Mouse (Mus musculus): ENCODE results near the gene Trim63. TPM values are rescaled to one million over a fixed set of nuclear protein-coding genes. Genes with fewer than 3 reads are reported as not detected.
"Not testable (repeated sequence)": the region's sequence is repeated elsewhere in the genome, so short reads cannot be mapped to it uniquely, and the experiment has no call there.

Trim63 gene
- polyA plus RNA-seq (2017; shearing (Covaris generic)) = not detected

DNA sequence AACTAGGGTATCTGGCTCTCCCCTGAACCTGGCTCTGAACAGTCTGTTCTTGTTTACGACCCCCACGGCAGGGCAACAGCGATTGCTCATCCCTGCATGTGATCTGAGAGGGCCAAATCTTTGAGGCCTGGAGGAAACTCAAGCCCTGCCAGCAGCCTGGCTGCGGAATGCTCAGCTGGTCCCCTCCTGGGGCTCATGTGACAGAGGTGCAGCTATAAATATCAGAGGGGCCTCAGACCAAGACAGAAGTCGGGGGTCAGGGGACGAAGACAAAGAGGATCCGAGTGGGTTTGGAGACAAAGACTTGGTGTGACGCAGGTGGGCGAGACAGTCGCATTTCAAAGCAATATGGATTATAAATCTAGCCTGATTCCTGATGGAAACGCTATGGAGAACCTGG lies at the start of gene Trim63:
Trim63 (plus strand) TSS at position 245 of the 400 bp plus-strand sequence.
- no peak for ATAC-seq

DNA sequence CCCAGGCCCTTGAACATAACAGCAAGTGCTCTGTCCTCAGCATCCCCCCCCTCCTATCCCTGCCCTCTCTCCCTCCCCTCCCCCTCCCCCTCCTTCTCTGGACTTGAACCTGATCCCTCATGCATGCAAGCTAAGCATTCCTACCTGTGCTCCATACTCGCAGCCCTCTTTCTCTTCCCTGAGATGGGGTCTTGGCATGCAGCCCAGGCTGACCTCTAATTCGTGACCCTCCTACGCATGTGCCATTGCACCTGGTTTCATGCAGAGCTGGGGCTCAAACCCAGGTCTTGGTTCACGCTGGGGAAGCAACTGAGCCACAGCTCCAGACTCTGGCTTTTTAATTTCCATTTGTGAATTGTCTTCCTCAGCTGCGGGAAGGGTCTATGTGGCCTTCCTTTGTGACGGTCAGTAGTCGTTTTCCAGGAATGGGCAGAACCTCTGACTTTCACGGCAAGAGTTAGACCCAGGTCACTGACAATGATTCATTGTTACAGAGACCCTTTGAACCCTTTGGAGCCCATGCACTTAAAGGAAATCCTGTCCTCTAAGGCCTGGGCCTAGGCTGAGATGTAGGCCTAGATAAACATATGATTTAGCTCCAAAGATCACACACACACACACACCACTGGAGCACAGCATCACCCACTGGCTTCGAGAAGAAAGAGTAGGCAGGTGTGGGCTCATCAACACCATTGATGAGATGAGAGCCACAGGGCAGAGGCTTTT lies 48.9 kb upstream of the Trim63 start:
- ATAC-seq = no peak

DNA sequence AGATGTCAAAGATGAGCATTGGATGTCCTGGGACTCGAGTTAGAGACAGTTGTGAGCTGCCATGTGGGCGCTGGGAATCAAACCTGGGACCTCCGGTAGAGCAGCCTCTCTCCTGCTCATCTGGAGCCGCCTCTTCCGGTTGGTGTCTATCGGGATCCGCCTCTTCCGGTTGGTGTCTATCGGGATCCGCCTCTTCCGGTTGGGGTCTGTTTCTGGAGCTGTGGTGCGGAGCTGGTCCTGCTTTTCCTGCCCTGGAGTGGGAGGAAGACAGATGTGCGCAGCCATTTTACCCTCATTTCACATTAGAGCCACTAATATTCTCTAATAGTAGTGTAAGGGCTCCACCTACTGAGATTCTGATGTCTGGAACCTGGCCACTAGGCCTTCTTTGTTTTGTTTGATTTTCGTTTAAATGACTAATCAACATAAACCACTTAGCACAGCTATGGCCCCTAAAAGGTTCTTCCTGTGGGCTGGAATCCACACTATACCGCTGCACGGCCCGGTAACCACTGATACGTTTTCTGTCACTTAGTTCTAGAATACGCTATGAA lies 46.7 kb upstream of the Trim63 start:
- ATAC-seq = no peak

- not testable (repeated sequence) for ATAC-seq
Measured at GRCm38 (mm10) chr4:134269622-134270021, 45.3 kb upstream of the Trim63 start.

- no peak for ATAC-seq
Measured at GRCm38 (mm10) chr4:134271979-134272378, 42.9 kb upstream of the Trim63 start.

- ATAC-seq = no peak
Measured at GRCm38 (mm10) chr4:134272731-134273416, 42.0 kb upstream of the Trim63 start.

- ATAC-seq = peak; percentile 98
Measured at GRCm38 (mm10) chr4:134273417-134274345, 41.2 kb upstream of the Trim63 start.

- ATAC-seq = no peak
Measured at GRCm38 (mm10) chr4:134284942-134285341, 30.0 kb upstream of the Trim63 start.

DNA sequence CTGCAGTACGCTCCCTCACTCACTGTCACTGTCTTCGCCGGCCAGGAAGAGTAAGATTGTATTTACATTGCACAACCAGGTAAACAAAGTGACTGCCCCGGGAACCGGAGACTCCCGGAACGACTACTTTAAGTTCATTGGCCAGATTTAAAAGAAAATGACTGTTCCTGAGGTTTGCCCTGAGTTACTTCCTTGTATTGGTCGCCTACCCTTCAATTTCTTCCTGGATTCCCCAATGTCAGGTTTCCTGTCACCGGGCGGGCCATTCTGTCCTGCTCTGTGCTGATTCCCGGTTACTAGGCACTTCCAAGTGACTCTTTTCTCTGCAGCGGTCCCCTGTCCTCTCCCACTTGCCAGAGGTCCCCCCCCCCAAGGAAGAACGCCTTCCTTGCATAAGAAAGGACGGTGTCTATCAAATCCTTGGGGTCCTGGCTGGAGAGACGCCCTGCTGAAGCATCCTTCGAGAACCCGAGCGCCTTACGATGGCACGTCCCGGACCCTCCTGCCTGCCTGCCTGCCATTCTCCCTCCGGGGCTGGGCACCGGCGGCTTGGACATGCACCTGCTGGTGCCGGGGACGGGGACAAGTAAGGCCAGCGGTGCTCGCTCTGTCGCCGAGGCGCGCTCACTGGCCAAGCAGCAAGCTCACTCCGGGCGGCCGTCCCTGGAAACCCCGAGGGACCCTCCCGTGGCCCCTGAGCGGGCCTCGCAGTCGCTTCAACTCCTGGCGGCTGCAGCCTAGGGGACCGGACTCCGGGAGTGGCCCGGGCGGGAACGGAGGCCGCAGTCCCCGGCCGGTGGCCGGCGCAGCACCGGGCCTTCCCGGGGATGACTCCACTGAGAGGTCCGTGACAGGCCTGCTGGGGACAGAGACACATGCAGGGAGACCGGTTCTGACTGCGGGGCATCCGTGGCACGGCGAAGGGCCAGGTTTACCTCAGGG lies 28.4 kb upstream of the Trim63 start:
- ATAC-seq = no peak

DNA sequence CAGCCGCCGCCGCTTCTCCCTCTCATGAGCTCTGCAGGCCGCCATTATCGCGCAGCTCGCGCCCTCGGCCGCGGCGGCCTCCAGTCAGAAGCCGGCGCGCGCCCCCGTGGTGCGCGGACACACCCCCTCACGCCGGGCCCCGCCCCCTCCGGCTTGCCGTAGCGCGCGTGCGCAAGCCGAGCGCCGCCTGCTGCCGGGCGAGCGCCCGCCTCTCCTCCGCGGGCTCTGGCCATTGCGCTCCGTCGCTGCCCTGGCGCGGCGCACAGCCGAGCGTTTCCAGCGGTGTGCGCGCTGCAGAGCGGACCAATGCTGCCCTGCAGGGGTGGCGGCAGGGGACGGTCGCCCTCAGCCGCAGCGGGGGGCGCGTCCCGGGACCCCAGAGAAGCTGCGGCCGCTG lies 27.8 kb upstream of the Trim63 start:
- ATAC-seq = peak; percentile 74

DNA sequence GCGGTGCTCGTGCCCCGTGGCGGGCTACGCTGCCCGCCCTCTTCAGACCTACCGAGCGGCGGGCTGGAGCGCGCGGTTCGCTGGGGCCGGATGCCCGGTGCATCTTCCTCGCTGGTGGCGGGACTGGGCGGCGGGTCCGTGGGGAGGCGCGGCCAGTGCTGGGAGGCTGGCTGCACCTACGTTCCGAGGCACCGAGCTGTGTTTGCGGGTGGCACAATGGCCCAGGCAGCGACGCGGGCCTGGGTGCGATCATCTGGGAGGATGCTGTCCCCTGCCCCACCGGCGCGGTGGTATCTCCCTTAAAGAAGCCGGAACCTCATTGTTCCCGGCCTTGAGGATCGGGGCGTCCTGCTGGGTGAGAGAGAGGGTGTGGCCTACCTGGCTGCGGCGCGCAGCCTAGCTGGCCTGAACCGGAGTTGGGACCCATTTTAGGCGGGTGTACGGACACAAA lies 27.3 kb upstream of the Trim63 start, which contains the start of gene Pdik1l:
Pdik1l (minus strand) TSS at position 321 of the 451 bp plus-strand sequence.
- peak; percentile 76 for ATAC-seq

DNA sequence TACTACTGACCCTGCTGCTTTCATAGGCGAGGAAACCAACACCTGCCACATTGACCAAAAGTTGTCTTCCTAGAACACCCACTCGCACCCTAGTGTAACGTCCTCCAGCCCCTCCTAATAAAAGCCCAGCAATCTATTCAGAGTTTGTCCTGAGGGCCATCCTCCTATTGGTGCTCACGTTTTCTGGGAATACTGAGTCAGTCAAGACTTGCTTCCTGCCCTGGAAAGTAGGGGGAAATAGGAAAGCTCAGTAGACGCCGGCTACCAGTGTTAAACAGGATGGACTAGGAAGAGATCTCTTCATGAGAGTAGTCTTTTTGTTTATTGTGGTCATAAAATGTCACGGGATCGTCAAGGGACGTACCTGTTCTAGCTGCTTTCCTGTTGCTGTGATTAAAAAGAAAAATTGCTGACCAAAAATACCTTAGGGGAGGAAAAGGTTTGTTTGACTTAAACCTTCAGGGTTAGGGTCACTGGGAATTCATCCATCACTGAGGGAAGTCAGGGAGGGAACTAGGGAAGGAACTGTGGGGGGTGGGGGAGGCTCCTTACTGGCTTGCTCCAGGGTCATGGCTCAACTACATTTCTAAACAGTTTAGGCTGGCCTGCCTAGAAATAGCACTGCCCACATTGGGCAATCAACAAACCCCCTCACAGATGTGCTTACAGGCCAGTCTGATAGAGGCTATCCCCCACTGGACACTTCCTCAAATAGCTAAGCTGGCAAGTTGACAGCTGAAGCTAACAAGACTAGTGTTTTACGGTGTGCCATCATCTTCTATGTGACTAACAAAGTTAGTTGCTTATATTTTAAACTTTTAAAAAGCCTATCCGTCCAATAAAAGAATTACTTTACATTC lies 26.3 kb upstream of the Trim63 start:
- no peak for ATAC-seq

- ATAC-seq = no peak
Measured at GRCm38 (mm10) chr4:134292067-134292466, 22.9 kb upstream of the Trim63 start.

GRCm38 (mm10) chr4:134293061-134293691 lies 21.7 kb upstream of the Trim63 start:
- no peak for ATAC-seq

GRCm38 (mm10) chr4:134293692-134294163 lies 21.2 kb upstream of the Trim63 start:
- ATAC-seq = no peak

GRCm38 (mm10) chr4:134296096-134296495 lies 18.8 kb upstream of the Trim63 start:
- ATAC-seq = not testable (repeated sequence)

DNA sequence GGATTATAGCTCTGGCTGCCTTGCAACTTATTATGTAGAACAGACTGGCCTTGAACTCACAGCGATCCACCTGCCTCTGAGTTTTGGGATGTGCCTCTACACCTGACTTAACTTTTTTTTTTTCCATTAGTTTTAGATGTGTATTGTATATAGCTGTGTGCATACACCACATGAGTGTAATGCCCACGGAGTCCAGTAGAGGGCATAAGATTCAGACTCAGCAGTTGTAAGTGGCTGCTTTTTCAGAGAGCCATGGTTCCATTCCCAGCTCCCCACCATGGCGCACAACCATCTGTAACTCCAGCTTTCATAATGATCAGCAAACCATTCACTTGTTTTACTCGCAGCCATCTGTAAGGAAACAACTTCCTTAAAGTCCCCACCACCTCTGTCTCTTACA lies 18.4 kb upstream of the Trim63 start:
- no peak for ATAC-seq

GRCm38 (mm10) chr4:134297369-134297768 lies 17.6 kb upstream of the Trim63 start:
- no peak for ATAC-seq

DNA sequence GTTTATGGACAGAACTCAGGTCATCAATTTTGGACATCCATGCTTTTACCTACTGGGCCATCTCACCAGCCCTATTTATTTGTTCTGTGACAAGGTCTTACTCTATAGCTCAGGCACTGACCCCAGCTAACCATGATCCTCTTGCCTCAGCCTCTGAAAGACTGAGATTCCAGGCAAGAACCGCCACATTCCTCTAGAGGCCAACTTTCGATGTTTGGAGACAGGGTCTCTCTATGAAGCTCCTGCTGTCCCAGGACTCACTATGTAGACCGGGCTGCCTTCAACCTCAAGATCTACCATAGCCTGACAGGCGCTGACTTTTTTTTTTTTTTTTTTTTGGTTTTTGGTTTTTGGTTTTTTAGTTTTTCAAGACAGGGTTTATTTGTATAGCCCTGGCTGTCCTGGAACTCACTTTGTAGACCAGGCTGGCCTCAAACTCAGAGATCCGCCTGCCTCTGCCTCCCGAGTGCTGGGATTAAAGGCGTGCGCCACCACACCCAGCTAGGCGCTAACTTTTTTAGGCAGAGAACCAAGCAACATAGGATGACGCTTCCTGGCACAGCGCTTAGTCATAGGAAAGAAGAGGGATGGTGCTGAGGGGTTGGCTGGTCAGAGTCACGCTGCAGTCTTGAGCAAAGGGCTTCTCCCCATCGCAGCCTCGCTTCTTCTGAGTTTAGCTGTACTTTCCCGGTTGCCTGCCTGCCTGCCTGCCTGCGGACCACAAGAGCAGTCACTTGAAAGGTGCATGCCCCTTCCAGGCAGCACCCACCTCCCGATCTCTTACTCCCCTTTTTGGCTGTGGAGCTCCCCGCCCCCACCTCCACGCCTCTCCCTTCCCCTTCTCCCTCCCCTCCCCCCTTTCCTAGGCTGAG lies 16.1 kb upstream of the Trim63 start:
- ATAC-seq = no peak

Measured in activated CD4-positive, CD25-positive, alpha-beta regulatory T cell, adult 4 months (primary cell).